Mouse (Mus musculus): ENCODE data around the gene Mapk8ip1. TPM values are rescaled to one million over a fixed set of nuclear protein-coding genes. Genes with fewer than 3 reads are reported as not detected.
A peak's percentile ranks its signal among the peaks of the same experiment; 100 is the strongest.

The Mapk8ip1 gene
- total and polyA plus RNA-seq, 3 experiments: 3.8 to 7.1 (median 4.5) TPM

DNA sequence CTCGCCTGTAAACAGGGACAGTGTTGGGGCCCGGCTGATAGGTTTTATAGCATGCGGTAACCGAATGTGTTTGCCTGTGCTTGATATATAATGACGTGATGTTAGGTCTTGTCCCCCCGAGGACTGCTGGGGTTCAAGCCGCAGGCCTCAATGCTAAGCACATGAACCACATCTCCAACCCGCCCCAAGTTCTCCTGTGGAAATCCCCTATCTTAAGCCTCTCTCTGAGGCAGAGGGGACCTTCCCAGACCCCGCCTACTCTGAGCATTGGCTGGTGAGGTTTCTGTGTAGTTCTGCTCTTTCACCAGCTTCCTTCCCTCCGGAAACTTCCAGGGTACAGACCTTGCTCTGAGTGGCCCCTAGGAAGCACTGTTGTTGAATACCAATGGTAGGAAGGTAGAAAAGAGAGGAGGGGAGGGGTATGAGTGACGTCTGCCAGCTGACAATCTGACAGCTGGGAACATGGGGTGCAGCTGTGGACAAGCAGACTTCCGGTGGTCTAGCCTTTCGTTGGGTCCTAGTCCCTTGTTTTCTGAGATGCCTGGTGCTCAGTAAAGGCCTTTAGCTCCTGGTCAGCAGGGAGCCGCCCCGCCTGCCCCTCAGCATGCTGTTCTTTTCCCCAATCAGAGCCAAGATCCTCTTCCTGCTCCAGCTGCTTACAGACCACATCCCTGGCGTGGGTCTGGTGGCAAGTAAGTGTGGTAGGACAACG is 21.1 kb downstream of the Mapk8ip1 start:
- Histone ChIP-seq H3K27me3 (ENCODE audit: control insufficient read depth, insufficient read depth, low read length) (no peaks in the 10 kb centered on the region), H3K36me3 (ENCODE audit: control insufficient read depth, insufficient read depth, low read length) (no peaks in the 10 kb centered on the region), H3K9ac (ENCODE audit: low read depth, low read length) (no peak overlapping the region), H3K79me2 (replicated peaks; ENCODE audit: control insufficient read depth, insufficient read depth, low read length) (no peaks in the 10 kb centered on the region), H3K27ac (no peak overlapping the region), H3K4me1 (ENCODE audit: control insufficient read depth, insufficient read depth, low read length) (peaks cover 2% of the 10 kb centered on the region; the same call in 1 of the 2 replicates), H3K4me3 (no peak overlapping the region)
- WGBS: 75% methylated on average over 17 of the region's 17 CpGs
- intact Hi-C loops (cut with DNase I): loop anchor here (5.0 kb wide), 1 partner anchor 42 kb away; no protein-coding TSS in a partner anchor
- TF ChIP-seq POLR2A (IDR thresholded peaks at IDR 0.05; ENCODE audit: insufficient read depth, low read depth, low read length) (no peak), EP300 (IDR thresholded peaks at IDR 0.05; ENCODE audit: insufficient read depth, low read depth, low read length) (no peak), CTCF (IDR thresholded peaks at IDR 0.05) (no peak)
- DNase-seq: no peak

DNA sequence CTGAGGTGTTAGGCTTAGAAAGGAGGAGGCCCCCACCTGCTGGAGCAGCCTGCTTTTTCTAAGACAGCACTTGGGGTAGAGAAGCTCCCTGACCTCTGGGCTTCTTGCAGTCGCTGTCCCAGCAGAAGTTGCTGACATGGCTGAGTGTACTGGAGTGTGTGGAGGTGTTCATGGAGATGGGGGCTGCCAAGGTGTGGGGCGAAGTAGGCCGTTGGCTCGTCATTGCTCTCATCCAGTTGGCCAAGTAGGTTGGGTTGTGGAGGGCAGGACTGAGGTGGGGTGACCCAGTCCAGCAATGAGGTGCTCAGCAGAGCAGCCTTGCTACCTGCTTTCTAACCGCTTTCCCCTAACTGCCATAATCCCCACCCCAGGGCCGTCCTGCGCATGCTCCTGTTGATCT is 23.7 kb downstream of the Mapk8ip1 start:
- no peaks in the 10 kb centered on the region for H3K27me3 ChIP-seq (ENCODE audit: control insufficient read depth, insufficient read depth, low read length)
- no peak overlapping the region for H3K9ac ChIP-seq (ENCODE audit: low read depth, low read length)
- no peak for DNase-seq
- H3K4me3 ChIP-seq: no peak overlapping the region
- H3K79me2 ChIP-seq (replicated peaks; ENCODE audit: control insufficient read depth, insufficient read depth, low read length): no peaks in the 10 kb centered on the region
- no peaks in the 10 kb centered on the region for H3K36me3 ChIP-seq (ENCODE audit: control insufficient read depth, insufficient read depth, low read length)
- H3K27ac ChIP-seq: no peak overlapping the region
- no peak for TF ChIP-seq CTCF (IDR thresholded peaks at IDR 0.05)
- TF ChIP-seq EP300 (IDR thresholded peaks at IDR 0.05; ENCODE audit: insufficient read depth, low read depth, low read length): no peak
- no peak for TF ChIP-seq POLR2A (IDR thresholded peaks at IDR 0.05; ENCODE audit: insufficient read depth, low read depth, low read length)
- WGBS: 91% methylated on average over 7 of the region's 7 CpGs
- intact Hi-C loops (cut with DNase I): loop anchor here (5.0 kb wide), 1 partner anchor 45 kb away; no protein-coding TSS in a partner anchor
- peaks cover 5% of the 10 kb centered on the region for H3K4me1 ChIP-seq (ENCODE audit: control insufficient read depth, insufficient read depth, low read length)

DNA sequence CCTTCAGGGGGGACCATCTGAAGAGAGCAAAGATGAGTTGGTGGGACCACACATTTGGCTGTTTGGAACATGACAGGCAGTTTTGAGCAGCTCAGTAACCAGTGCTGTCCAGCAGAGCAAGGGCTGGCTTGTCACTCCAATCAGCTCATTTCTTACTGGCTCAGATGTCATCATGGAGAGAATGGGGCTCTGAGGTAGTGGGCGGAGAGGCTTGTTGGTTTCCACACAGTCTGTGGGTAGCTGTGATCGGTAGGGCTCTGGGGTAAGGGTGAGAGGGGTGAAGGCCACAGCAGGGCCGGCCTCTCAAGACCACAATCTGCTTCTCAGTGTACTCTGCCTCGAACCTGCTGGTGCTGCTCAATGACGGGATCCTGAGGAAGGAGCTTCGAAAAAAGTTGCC is 24.8 kb downstream of the Mapk8ip1 start:
- intact Hi-C loops (cut with DNase I): loop anchor here (5.0 kb wide), 1 partner anchor 46 kb away; no protein-coding TSS in a partner anchor

GRCm38 (mm10) chr2:92375788-92376187 is 25.3 kb downstream of the Mapk8ip1 start:
- intact Hi-C loops (cut with DNase I): loop anchor here (2.0 to 5.0 kb wide), 2 partner anchors 47 to 59 kb away; partner anchors contain the start of gene Cry2
- 5% methylated on average over 10 of the region's 10 CpGs for WGBS
- Histone ChIP-seq H3K27ac (peak overlapping the region; percentile 93), H3K27me3 (ENCODE audit: control insufficient read depth, insufficient read depth, low read length) (peaks cover 3% of the 10 kb centered on the region), H3K4me3 (peak overlapping the region; percentile 81), H3K79me2 (replicated peaks; ENCODE audit: control insufficient read depth, insufficient read depth, low read length) (no peaks in the 10 kb centered on the region), H3K4me1 (ENCODE audit: control insufficient read depth, insufficient read depth, low read length) (peaks cover 5% of the 10 kb centered on the region), H3K36me3 (ENCODE audit: control insufficient read depth, insufficient read depth, low read length) (no peaks in the 10 kb centered on the region), H3K9ac (ENCODE audit: low read depth, low read length) (peak overlapping the region; percentile 62)
- no peak for DNase-seq
- TF ChIP-seq CTCF (IDR thresholded peaks at IDR 0.05) (no peak), POLR2A (IDR thresholded peaks at IDR 0.05; ENCODE audit: insufficient read depth, low read depth, low read length) (no peak), EP300 (IDR thresholded peaks at IDR 0.05; ENCODE audit: insufficient read depth, low read depth, low read length) (no peak)

More for the DNA sequence above, 24.8 kb downstream of the Mapk8ip1 start:
- no peaks in the 10 kb centered on the region; the same call in 1 of the 2 replicates for H3K27me3 ChIP-seq (ENCODE audit: control insufficient read depth, insufficient read depth, low read length)
- 74% methylated on average over 6 of the region's 6 CpGs for WGBS
- TF ChIP-seq EP300 (IDR thresholded peaks at IDR 0.05; ENCODE audit: insufficient read depth, low read depth, low read length) (no peak), CTCF (IDR thresholded peaks at IDR 0.05) (no peak), POLR2A (IDR thresholded peaks at IDR 0.05; ENCODE audit: insufficient read depth, low read depth, low read length) (no peak)
- H3K27ac ChIP-seq: no peak overlapping the region
- H3K4me1 ChIP-seq (ENCODE audit: control insufficient read depth, insufficient read depth, low read length): peaks cover 5% of the 10 kb centered on the region
- H3K4me3 ChIP-seq: peak overlapping the region; percentile 81
- H3K79me2 ChIP-seq (replicated peaks; ENCODE audit: control insufficient read depth, insufficient read depth, low read length): no peaks in the 10 kb centered on the region
- no peaks in the 10 kb centered on the region for H3K36me3 ChIP-seq (ENCODE audit: control insufficient read depth, insufficient read depth, low read length)
- peak overlapping the region; percentile 62 for H3K9ac ChIP-seq (ENCODE audit: low read depth, low read length)
- DNase-seq: no peak

- peak overlapping the region; percentile 93 for H3K27ac ChIP-seq
- peaks cover 10% of the 10 kb centered on the region for H3K27me3 ChIP-seq (ENCODE audit: control insufficient read depth, insufficient read depth, low read length)
- H3K4me1 ChIP-seq (ENCODE audit: control insufficient read depth, insufficient read depth, low read length): peaks cover 5% of the 10 kb centered on the region
- TF ChIP-seq EP300 (IDR thresholded peaks at IDR 0.05; ENCODE audit: insufficient read depth, low read depth, low read length) (0 out of 2 replicates have a peak, but pooled peaks have one; percentile 15), CTCF (IDR thresholded peaks at IDR 0.05) (peak; percentile 28; the same call in 1 of the 2 replicates), POLR2A (IDR thresholded peaks at IDR 0.05; ENCODE audit: insufficient read depth, low read depth, low read length) (peak; percentile 84)
- H3K4me3 ChIP-seq: peak overlapping the region; percentile 81
- intact Hi-C loops (cut with DNase I): loop anchor here (2.0 to 5.0 kb wide), 2 partner anchors 47 to 60 kb away; partner anchors contain the start of gene Cry2
- H3K36me3 ChIP-seq (ENCODE audit: control insufficient read depth, insufficient read depth, low read length): no peaks in the 10 kb centered on the region
- DNase-seq: peak; percentile 96 to 97
- H3K79me2 ChIP-seq (replicated peaks; ENCODE audit: control insufficient read depth, insufficient read depth, low read length): no peaks in the 10 kb centered on the region
- peak overlapping the region; percentile 62 for H3K9ac ChIP-seq (ENCODE audit: low read depth, low read length)
- 1% methylated on average over 29 of the region's 29 CpGs for WGBS
Measured at GRCm38 (mm10) chr2:92375099-92375623, 25.9 kb downstream of the Mapk8ip1 start.
